Mouse (Mus musculus) c-Kit-positive CD71-negative TER-119-negative erythroid progenitor cells, embryonic 14.5 days (primary cell): ENCODE results near the gene 5031439G07Rik.
"Not testable (repeated sequence)": the region's sequence is repeated elsewhere in the genome, so short reads cannot be mapped to it uniquely, and the experiment has no call there.

Source experiments
- DNase-seq: peaks from one replicate; pipeline ENCODE4 v3.0.0-alpha.2; 2013; ENCODE audit warnings: low read depth

5031439G07Rik gene

GRCm38 (mm10) chr15:84953259-84953658 is 35.1 kb downstream of the 5031439G07Rik start:
- no peak for DNase-seq

GRCm38 (mm10) chr15:84950053-84950452 is 38.3 kb downstream of the 5031439G07Rik start:
- no peak for DNase-seq

DNA sequence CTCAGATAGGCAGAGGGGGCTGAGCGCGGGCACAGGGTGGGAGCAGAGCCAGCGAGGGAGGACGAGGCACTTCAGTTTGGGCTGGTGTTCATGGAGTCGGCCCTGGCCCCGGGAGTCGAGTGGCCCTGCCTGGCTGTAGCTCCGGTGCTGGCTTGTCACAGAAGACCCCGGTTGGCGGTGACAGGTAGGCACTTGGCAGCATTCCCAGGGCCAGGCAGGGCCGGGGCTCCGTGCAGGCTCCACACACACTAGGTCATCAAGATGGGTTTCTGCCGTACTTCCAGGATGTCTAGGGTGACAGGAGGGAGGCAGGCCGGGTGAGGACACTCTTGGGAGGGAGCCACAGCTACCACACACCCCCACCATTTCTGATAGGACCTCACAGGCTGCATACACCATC is 39.4 kb downstream of the 5031439G07Rik start:
- no peak for DNase-seq

DNA sequence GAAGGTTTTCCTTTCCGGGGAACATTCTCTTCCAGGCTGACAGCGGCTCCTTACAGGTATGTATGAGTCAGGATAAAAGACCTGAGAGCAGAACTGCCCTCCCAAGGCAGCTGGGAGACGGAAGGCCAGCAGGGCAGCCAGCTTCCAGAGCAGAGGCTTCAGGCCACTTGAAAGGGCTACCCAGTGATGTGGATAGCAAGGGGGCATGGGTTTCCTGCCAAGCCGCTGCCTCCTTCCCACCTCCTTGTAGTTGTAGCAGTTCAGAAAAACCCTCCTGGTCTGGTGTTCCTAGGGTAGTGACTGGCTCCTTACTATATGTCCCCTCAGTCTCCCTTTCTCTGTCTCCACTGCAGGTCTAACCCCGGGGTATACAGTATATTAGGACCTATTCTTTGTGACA is 44.0 kb downstream of the 5031439G07Rik start:
- DNase-seq, result no peak

- no peak for DNase-seq
Observed at GRCm38 (mm10) chr15:84942647-84943285, 45.6 kb downstream of the 5031439G07Rik start.

- no peak for DNase-seq
Observed at GRCm38 (mm10) chr15:84940102-84940501, 48.2 kb downstream of the 5031439G07Rik start.

- DNase-seq, result no peak
Observed at GRCm38 (mm10) chr15:84934901-84935300, 53.5 kb downstream of the 5031439G07Rik start.

- no peak for DNase-seq
Observed at GRCm38 (mm10) chr15:84932351-84932750, 56.0 kb downstream of the 5031439G07Rik start.

GRCm38 (mm10) chr15:84925495-84926018 is 62.8 kb downstream of the 5031439G07Rik start:
- DNase-seq, result no peak

GRCm38 (mm10) chr15:84924781-84925315 is 63.5 kb downstream of the 5031439G07Rik start:
- DNase-seq, result peak; percentile 36

DNA sequence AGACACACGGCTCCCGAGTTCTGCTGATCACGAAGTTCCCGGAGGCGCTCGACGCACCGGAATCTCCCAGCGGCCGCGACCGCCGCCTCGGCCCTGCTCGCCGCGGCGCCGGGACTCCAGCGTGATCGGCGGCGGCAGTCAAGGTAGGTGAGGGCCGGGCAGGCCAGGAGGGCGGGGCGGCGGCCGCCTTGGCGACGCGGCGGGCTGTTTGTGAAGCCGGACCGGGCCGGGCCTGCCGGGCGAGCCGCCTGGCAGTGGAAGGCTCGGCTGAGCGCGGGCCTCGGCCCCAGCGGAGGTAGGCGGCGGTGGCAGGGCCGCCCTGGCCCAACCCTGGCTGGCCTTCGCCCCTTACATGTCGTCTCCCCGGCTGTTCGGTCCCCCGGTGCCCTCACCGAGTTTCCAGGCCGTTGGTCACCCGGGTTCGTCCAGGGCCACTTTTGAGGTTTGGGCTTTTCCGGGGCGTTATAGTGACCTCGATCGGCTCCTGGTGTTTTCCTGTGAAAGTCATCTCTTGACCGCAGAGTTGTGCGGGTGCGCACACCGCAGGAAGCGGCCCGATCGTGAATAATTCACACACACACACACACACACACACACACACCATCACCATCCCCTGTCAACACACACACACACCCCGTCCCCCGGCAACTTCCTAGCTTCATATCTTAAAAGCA is 64.7 kb downstream of the 5031439G07Rik start:
- DNase-seq, result no peak

DNA sequence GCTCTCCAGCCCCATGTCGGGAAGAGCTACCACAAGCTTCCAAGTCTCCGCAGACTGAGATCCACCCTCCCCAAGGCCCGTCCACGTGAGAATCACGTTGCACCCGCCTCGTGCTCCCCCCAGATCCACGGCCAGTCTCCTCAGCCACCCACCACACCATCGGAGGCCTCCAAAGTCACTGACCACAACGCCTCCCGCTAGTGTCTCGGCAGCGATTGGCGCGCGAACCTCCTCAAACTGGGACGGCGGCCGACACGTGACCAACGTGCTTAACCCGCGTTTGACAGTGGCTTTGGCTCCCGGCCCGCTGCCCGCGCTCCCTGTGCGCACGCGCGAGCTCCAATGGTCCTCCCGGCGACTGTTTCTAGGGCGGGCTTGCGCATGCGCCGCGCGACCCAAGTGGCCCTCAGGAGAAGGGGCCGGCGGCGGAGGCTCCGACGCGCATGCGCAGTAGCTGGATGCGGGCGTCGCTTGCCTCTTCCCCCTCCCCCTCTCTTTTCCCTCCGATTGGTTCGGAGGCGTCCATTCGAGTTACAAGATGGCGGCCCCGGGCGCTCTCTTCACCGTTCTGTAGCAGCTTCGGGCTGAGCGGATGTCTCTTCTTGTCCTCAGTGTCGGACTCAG is 65.4 kb downstream of the 5031439G07Rik start, which contains the start of gene Nup50:
TSS of gene Nup50 (plus strand) at position 528 of the 624 bp plus-strand sequence.
- DNase-seq, result peak; percentile 97

DNA sequence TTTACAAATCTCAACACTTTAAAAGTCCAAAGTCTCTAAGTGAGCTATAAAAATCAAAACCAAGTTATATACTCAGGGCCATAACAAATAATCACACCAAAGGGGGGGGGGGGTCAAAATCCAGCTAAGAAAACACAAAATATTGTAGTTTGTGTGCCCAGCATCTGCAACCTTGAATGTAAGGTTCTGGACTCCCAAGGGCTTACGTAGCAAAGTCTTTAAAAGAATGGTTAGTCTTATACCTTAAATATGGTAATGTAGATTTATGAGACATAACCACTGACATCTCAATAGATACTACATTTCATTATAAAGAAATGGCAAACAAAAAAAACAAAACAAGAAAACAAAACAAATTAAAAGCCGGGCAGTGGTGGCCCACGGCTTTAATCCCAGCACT is 68.4 kb downstream of the 5031439G07Rik start, which contains the start of gene Gm29666:
TSS of gene Gm29666 (minus strand) at position 101 of the 400 bp plus-strand sequence.
- no peak for DNase-seq

DNA sequence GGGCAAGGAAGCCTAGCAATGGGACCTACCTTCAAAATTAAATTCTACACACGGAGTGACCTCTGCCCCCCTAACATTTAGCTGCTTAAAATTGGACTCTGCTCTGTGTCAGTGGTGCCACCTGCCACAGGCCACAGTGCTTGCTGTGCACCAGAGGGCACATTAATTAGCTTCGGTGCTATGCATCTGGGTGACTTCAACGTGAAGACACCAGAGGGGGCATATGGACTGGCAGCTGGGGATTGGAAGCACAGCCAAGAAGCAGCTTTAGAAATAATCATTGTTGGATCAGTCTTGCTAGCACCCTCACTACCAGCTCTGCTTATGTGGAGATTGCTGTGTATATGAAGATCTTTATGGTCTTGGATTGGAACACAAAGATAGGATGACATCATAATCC is 75.2 kb downstream of the 5031439G07Rik start:
- DNase-seq, result no peak

- no peak for DNase-seq
Observed at GRCm38 (mm10) chr15:84903843-84904385, 84.4 kb downstream of the 5031439G07Rik start.

- no peak for DNase-seq
Observed at GRCm38 (mm10) chr15:84898077-84898476, 90.3 kb downstream of the 5031439G07Rik start.

GRCm38 (mm10) chr15:84896664-84897063 is 91.7 kb downstream of the 5031439G07Rik start:
- no peak for DNase-seq

DNA sequence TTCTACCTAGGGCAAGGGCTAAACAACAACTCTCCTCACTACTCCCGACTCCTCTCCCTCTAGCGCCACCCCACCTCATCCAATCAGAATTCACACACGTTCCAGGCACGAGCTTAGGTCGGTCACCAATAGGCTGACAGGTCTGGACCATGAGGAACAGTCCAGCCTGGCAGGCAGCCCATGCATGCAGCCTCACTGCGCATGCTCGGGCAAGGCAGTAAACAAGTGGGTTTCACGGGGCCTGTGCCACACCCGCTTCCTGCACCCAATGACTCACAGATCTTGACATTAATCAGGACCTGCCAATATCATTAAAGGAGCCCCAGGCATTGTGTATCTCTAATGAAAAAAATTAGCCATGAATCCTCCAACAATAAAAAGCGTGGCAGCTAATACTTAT is 92.1 kb downstream of the 5031439G07Rik start:
- not testable (repeated sequence) for DNase-seq
